Mouse (Mus musculus): ENCODE measurements at regions not wholly inside any gene's neighbourhood (a gene's known extent, or its start where the extent isn't known, plus 50 kb on each side); places are given as distances from the start of the nearest gene placed in this dataset.

DNA sequence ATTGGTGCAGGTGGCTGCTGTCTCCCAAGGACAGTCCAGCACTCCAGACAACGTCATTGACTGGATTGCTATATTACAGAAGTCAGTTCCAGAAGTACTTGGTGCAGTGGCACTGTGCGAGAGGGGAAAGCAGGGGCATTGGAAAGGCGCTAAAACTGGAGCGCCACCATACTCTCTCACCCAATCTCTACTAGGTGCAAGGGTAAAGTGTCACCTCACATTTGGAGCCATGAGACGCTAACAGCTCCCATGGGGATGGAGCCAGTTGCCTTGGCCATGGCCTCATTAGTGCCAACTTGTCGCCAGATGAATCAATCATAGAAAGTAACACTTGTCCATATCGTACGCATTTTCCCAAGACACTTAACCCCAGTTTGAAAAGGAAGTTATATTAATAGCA, 1617.2 kb upstream of the Gulo start:
- DNase-seq (ENCODE audit: low spot score in 2 of 2): no peak

DNA sequence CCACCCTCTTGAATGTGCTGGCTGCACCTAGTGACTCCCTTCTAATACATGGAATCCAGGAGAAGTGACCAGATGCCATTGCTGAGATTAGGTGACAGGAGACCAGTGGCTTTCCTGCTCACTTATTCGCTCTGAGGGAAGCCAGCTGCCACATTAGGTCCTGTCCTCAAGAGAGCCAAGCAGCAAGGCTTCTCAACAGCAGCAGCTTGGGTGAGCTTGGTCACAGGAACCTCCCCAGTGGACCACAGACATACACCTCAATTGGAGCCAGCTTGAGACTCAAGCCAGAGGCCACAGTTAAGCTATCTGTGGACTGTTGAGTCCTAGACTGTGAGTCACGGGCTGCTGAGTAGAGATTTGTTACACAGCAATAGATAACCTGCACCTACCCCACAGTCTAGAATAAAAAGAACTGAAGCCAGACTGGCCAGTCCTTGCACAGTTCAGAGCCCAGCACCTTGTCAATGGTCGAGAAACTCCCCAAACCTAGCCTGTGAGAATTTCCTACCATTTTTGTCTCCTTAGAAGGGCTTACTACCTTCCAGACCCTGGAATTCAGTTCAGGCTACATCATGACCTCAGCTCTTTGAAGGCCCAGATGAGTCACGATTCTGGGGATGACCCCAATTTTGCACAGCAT, 1615.0 kb upstream of the Gulo start:
- DNase-seq (ENCODE audit: low spot score in 2 of 2): no peak

DNA sequence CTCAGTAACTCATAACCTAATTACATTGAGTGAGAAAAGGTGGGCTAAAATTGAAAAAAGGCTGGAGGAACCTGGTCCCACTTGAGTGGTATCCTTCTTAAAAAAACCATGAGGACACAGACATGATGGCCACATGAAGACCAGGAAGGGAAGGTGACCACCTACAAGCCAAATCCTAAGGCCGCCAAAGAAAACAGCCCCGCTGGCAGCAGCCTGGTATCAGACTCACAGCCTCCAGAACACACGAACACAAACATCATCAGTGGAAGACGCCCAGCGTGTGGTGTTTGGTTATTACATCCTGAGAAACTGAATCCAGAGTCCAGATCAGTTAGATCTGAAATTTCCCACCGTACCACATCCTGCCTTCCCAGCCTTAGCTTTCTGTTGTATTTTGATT, 1613.9 kb upstream of the Gulo start:
- DNase-seq (ENCODE audit: low spot score in 2 of 2): no peak

DNA sequence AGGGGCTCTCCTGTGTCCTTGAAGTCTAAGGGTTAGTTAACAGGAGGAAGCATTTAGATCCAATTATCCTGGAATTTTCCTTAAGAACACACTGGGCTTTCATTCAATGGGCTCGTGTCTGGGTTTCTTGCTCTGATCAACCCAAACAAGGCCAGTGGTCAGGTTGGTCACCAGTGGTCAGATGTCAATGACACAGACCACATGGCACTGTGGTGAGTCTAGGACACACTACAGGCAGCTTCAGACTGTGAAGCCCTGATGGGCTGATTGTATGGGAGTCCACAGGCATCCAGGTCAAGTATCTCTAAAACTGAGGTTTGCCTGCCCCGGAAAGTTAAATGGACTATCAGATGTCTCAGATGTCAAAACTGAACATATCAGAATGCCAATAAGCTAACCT, 1612.5 kb upstream of the Gulo start:
- no peak for DNase-seq (ENCODE audit: low spot score in 2 of 2)

DNA sequence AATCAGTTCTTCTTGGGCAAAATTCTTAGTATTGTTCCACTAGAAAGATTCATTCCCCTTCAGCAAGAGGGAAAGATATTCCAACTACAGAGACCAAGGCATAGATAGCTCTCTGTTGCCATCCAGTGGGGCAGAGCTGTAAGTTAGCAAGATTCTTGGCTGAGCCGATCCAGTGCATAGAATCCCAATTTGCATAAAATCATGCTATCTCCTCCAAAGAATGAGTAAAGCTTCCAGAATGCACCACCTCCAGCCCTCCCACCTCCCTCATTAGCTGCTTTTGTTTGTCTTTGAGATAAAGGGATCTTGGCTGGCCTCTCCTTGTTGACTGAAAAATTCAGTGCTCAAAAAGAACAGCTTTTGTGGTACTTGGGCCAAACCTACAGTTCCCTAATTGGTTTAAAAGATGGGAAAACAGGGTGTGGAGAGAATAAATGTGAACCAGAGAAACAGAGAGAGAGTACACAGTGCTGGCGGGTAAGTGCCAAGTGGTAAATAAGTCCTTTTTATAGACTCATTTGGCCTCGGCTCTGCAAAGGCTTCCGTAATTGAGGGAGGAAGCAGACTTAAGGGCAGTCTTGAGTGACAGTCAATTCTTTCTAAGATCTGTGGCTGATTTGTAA, 1612.0 kb upstream of the Gulo start:
- DNase-seq (ENCODE audit: low spot score in 2 of 2): peak; percentile 50 to 62

DNA sequence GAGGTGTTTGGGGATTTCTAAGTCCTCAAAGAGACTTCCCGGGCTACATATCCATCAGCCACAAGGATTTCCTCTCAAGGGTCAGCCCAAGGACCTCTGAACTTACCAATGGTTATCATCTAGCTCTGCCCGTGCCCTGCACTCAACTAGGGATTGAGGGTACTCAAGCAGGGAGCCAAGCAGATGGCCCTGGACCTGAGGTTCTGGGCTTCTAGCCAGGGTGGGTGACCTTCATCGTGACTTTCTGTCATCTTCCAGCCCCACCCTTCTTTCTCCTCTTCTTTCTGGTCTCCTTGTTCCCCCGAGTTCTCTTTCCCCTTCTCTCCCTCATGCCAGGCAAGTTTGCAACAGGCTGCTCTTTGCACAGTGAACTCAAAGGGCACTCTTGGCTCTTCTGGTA, 1610.6 kb upstream of the Gulo start:
- no peak for DNase-seq (ENCODE audit: low spot score in 2 of 2)

DNA sequence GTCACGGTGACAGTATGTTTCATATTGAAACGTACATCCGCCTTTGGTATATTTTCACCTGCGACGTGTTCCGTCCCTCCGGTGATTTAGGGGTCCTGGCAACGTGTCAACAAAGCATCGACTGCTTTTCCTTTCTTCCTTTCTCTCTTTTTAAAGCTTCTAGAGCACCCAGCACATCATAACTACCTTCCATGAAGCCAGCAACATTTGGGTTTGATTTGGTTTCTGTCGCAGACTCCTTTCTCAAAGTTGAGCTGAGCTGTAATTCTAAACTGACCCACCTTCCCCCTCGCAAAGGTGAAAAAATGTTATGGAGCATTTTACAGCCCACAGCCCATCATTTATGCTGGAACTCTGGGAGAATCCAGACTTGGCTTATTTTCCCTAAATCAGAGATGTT, 1605.4 kb upstream of the Gulo start:
- DNase-seq (ENCODE audit: low spot score in 2 of 2): no peak

DNA sequence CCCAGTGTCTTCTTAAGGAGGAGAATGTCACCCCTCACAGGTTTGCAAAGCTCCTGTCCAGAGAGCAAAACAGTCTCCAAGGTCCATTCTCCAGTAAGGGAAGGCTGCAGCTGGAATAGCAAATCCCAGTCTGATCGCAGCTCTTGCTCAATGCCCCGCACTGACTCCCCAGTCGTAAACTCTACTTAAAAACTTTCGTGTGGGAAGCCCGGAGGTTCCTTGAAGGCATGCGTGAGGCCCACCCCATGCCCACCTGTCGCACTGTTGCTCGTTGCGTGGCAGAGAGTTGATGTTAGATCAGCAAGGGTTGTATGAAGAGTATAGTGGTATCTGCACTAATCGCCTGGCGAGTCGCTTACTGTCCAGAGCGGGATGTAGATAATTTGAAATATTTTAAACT, 1604.7 kb upstream of the Gulo start:
- no peak for DNase-seq (ENCODE audit: low spot score in 2 of 2)

DNA sequence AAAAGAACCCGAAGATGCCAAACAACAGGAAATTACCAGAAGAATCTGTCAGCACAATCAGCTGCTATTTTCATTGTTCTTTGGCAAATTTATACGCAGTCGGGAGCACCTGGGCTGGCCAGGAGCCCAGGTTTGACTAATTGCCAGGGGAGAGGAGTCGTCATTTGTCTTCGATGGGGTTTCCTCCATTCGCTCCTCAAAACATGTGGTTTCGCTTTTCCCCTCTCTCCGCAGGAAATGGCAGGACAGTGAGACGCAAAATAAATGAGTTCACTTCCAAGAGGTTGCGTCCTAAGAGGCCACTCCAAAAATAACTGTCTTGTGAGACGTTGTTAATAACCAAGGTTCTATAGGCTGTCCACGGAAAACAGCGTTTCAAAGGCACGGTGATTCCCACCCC, 1604.2 kb upstream of the Gulo start:
- no peak for DNase-seq (ENCODE audit: low spot score in 2 of 2)

DNA sequence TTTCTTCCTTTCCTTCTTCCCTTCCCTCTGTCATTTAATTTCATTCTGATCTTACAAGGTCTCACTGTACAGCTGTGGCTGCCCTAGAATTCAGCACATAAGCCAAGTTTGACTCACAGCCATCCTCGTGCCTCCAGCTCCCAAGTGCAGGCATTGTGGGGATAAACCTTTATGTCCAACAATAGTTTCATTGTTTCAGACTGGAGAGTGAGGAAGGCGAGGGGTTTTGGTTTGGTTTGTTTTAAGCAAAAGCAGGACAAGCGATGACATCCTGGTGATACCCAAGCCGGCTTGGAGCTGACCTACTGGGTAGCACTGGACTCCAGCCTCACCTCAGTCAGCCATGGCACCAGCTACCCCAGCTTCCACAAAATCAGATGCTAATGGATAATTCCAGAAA, 1603.5 kb upstream of the Gulo start:
- DNase-seq (ENCODE audit: low spot score in 2 of 2): no peak

DNA sequence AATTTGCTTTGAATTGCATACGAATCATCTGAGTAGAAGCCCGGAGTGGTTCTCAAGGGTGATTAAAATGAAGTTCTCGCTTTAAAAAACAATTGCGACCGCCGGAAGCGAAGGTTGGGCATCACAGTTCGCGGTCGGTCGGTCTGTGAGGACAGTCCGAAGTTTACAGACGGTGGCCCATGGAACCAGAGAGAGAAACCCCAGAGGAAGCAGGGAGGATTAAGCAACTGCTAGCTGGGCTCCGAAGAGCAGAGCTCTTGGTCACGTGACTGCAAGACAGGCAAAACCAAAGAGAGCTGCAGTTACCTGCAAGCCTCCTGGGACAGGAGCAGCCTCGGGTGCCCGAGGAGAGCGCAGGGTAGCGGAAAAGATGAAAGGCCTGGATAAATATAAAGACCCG, 1599.3 kb upstream of the Gulo start:
- no peak for DNase-seq (ENCODE audit: low spot score in 2 of 2)

DNA sequence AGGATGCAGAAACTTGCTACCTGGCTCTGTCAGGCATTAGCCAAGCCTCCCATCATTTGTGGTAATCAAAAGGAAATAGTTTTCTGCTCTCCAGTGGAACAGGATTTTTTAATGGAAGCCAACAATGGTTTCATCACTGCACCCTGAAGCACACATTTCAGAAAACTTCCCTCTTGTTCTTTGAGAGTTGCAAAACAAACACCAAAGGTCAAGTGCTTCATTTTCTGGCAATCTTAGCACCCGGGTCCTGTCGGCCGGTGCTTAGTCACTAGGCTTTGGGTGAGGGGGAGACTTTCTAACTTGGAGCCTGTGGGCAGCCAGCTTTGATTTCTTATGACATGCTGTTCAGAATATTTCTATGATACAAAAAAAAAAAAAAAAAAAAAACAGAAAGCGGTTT, 1594.0 kb upstream of the Gulo start:
- no peak for DNase-seq (ENCODE audit: low spot score in 2 of 2)

DNA sequence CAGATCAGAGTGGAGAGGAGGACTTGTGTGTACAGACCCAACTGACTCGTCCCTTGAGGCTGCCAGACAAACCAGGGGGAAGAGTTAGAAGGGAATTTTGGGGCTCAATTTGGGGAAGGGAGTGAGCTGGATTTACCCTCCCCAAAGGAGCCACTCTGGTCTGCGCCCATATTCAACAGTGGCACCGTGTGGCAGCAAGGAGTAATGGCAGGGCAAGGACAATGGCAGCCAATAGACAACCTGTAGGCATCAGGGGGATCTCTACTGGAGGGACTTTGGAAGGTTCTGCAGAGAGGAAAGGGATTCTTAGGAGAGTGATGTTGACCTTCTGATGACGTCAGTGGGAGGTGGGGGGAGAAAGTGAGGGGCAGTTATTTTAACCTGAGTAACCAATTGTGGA, 1590.7 kb upstream of the Gulo start:
- DNase-seq (ENCODE audit: low spot score in 2 of 2): no peak

DNA sequence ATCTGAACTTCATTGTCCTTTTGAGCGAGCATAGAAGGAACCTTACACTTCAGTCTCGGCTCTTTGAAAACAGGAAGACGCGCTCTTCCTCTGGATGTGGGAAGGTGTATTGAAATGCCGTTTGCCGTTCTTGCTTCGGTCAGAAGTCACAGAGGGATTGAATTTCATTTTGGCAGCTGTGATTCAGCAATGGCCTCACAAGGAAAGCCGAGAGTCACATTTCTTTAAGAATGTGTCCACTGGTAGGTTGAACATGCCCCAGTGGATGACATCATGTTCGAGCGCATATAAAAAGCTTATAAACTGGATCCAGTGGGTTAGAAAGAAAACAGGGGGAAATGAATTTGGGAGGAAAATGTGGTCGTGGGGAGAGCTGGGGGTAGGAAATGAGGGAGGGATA, 1579.6 kb upstream of the Gulo start:
- DNase-seq (ENCODE audit: low spot score in 2 of 2): no peak

DNA sequence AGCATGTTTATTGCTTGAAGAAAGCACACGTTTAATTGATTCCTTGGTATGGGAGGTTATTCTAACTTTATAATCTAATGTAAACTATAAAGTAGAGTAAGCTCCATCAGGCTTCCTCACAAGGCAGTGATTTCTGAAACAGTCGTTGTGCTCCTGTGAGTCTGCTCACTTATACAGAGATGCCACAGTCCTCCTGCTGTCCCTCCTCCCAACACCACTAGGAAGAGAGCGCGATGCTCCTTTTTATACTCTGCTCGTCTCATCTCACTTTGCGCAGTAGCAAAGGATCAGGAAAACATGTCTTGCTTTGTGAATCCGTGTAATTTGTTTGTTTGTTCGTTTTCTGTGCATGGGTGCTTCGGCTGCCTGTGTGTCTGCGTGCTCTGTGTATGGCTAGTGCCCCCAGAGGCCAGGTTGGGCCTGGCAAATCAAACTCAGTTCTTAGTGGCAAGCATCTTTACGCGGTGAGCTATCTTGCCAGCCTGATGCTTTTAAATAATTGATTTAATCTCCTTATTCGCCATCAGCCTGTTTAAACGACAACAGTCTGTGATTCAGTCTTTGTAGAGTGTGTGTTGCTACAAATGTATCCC, 1575.5 kb upstream of the Gulo start:
- DNase-seq (ENCODE audit: low spot score in 2 of 2): peak in 1 of 2 experiments; percentile 17

DNA sequence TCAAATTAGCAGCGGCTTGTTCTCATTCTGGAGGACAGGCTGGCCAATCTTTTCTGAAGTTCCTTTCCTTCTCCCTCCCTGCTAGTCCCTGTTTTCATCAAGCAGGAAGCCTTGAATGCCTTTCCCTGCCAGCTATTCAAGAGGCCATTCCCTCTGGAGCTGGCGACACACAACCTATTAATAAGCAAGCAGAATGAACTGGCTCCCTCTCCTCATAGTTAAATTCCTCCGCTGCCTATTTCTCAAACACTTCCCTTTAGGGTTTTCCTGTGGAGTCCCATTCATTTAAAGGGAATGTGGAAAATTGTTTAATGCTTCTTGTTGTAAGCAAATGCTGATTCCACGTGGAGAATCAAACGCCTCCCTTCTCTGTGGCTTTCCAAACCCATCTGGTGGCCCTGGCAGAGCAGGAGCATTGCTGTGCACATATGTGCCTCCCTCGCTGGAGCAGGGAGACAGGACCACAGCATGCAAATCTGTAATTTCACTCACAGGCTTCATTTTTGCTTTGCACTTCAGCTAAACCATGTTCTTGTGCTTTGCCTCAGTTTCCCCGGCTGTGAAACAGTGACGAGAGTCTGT, 1573.3 kb upstream of the Gulo start:
- DNase-seq (ENCODE audit: low spot score in 2 of 2): peak in 1 of 2 experiments; percentile 6

DNA sequence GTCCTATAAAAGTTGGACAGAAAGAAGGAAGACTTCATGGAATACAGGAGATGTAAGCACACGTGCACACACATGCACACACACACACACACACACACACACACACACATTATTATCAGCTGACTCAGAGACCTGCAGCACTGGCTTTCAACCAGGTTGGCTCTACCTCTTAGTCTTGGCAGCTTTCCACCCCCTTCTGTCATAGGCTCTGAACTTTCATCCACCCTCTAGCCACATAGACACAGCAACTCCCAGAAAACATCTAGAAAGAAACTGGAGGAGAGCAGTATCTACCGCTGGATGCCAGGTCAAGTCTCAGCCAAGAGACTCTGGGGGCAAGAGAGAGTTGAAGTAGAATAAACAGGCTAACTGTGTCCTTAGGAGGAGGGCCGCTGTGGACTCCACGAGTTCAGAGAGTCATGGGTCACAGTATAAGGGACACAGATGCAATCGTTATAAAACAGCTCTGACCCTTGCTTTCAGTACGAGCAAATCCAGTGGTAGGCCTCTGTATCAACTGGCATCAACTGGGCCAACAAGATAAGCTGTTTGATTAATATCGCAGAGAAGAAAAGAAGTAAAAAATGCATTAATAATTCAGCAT, 1565.4 kb upstream of the Gulo start:
- DNase-seq (ENCODE audit: low spot score in 2 of 2): no peak

DNA sequence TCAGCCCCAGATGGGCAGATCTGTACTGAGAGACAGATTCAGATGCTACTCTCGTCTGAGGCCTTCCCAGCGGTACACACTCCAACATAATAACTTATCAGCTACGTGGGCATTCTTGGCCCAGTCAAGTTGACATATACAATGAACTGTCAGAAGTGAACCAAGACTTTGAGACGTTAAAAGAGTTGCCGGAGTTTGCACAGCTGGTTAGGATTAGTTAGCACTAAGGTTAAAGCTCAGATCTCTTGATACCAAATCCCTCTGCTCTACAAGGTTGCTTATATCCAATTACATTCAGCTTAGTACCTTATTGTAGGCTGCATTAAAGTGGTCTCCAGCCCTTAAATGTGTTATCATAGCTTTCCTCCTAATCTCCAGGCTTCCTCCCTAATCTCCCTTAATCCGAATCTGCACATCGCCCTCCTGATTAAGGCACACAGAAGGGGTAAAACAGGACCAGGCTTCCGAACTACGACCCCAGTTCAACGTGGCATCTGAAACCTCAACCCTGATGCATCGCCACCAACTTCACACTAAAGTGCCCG, 1564.5 kb upstream of the Gulo start:
- DNase-seq (ENCODE audit: low spot score in 2 of 2): no peak

DNA sequence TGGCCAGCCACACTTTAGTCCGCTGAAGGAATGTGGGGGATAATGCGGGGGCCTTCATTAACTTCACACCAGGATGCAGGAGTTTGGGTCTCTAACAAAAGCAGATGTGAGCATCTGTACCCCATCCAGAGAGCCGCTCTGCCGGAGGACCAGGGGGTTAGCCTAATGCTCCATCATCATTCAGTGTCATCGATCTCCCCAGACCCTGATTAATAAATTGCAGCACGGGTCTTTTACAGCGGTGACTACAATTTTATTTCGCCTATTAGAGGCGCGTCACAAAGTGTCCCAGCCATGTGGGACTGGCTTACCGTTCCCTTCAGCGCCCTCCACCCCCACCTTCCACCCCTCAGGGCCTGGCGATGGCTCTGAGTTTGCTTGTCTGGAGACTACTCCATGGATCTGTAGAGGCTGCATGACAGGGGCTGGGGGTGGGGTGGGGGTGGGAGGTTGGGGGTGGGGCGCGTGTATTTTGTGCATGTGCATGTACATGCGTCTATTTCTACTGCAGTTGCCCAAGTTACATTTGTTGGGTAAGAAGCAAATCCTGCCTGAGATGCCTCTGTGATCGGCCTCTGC, 1560.8 kb upstream of the Gulo start:
- no peak for DNase-seq (ENCODE audit: low spot score in 2 of 2)

DNA sequence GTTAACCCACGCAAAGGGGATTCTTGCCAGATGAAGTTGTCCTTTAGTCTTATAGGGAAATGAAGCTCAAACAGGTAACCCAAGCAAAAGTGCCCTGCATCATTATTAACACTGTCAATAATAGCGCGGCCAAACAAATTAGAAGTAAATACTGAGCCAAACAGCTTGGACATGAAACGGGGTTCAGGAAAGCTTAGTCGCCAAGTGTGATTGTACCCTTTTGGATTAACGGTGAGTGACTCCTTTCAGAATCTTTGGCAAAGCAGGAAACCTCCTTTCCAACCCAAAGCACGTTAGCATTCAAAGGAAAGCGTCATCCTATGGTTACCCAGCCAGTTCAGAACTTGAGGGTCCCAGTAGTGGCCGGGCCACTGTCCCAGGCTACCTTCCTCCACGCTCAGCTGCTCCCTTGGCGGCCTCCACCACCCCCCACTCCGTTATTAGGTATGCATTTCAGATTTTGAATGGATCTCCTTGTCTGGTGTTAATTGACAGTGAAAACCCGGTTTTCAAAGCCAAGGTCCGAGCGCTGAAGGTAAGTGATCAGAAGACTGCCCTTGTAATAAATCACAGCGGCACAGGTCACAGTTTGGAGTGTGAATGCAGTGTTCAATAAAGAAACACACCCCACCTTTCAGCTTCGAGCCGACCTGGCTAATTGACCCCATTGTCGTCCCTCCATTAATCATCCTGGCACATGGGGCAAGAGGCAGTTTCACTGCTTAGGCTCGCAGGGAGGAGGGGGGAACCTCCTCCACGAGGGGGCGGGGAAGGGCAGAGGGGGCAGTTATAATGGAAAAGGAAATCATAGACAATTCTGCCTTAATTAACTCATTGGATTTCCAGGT, 1560.1 kb upstream of the Gulo start:
- no peak for DNase-seq (ENCODE audit: low spot score in 2 of 2)

DNA sequence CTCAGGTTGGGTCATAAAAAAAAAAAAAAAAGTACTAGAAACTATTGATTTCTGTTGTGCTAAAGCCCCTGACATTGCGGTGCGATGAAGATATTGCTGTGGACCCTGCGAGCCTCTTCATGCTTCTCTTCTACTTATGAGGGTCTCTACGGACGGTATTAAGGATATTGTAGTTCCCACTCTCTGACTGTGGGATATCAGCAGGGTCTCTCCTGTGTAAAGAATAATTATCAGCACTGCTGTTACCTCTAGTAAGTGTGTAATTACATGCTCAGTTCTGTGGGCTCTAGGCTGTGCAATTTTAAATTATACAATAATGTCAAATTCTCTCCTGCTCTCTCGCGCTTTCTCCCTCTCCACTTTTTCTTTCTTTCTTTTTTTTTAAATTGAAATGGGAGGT, 1545.9 kb upstream of the Gulo start:
- DNase-seq (ENCODE audit: low spot score in 2 of 2): no peak
